Mouse (Mus musculus): ENCODE measurements around the gene Kpna6. TPM values are rescaled to one million over a fixed set of nuclear protein-coding genes. Genes with fewer than 3 reads are reported as not detected.

Gene Kpna6
- polyA plus RNA-seq, 1 experiment = 130 TPM

GRCm38 (mm10) chr4:129622120-129622802 is 50.3 kb downstream of the Kpna6 start:
- H3K4me3 ChIP-seq (ENCODE audit: low read depth, low read length) = no peak overlapping the region

GRCm38 (mm10) chr4:129621283-129621841 is 51.2 kb downstream of the Kpna6 start:
- Histone ChIP-seq H3K4me3 (ENCODE audit: low read depth, low read length) (no peak overlapping the region), H3K9me3 (replicated peaks; ENCODE audit: control insufficient read depth, insufficient read depth, low read length, poor library complexity, severe bottlenecking) (no peaks in the 10 kb centered on the region), H3K27me3 (ENCODE audit: control insufficient read depth, insufficient read depth, low read length, poor library complexity, severe bottlenecking) (no peaks in the 10 kb centered on the region), H3K36me3 (ENCODE audit: control insufficient read depth, insufficient read depth, low read length, poor library complexity, severe bottlenecking) (no peaks in the 10 kb centered on the region), H3K9ac (ENCODE audit: low read depth, poor library complexity, severe bottlenecking) (no peak overlapping the region), H3K27ac (ENCODE audit: insufficient read depth, low read length) (no peak overlapping the region), H3K4me1 (ENCODE audit: control insufficient read depth, insufficient read depth, low read length) (peaks cover 6% of the 10 kb centered on the region)
- TF ChIP-seq POLR2A (IDR thresholded peaks at IDR 0.05; ENCODE audit: insufficient read depth, low read length) (no peak), CTCF (IDR thresholded peaks at IDR 0.05; ENCODE audit: low read depth, low read length) (no peak), EP300 (IDR thresholded peaks at IDR 0.05; ENCODE audit: insufficient read depth, low read depth, low read length) (no peak)

More at GRCm38 (mm10) chr4:129622120-129622802, 50.3 kb downstream of the Kpna6 start:
- peaks cover 6% of the 10 kb centered on the region for H3K4me1 ChIP-seq (ENCODE audit: control insufficient read depth, insufficient read depth, low read length)
- TF ChIP-seq EP300 (IDR thresholded peaks at IDR 0.05; ENCODE audit: insufficient read depth, low read depth, low read length) (no peak), POLR2A (IDR thresholded peaks at IDR 0.05; ENCODE audit: insufficient read depth, low read length) (no peak), CTCF (IDR thresholded peaks at IDR 0.05; ENCODE audit: low read depth, low read length) (no peak)
- no peak overlapping the region for H3K27ac ChIP-seq (ENCODE audit: insufficient read depth, low read length)
- H3K27me3 ChIP-seq (ENCODE audit: control insufficient read depth, insufficient read depth, low read length, poor library complexity, severe bottlenecking) = no peaks in the 10 kb centered on the region
- peaks cover under 1% of the 10 kb centered on the region; the same call in 1 of the 2 replicates for H3K36me3 ChIP-seq (ENCODE audit: control insufficient read depth, insufficient read depth, low read length, poor library complexity, severe bottlenecking)
- H3K9ac ChIP-seq (ENCODE audit: low read depth, poor library complexity, severe bottlenecking) = no peak overlapping the region
- H3K9me3 ChIP-seq (replicated peaks; ENCODE audit: control insufficient read depth, insufficient read depth, low read length, poor library complexity, severe bottlenecking) = no peaks in the 10 kb centered on the region

- no peak for TF ChIP-seq EP300 (IDR thresholded peaks at IDR 0.05; ENCODE audit: insufficient read depth, low read depth, low read length)
- TF ChIP-seq POLR2A (IDR thresholded peaks at IDR 0.05; ENCODE audit: insufficient read depth, low read length) = no peak
- TF ChIP-seq CTCF (IDR thresholded peaks at IDR 0.05; ENCODE audit: low read depth, low read length) = no peak
- H3K9ac ChIP-seq (ENCODE audit: low read depth, poor library complexity, severe bottlenecking) = no peak overlapping the region
- no peak overlapping the region for H3K4me3 ChIP-seq (ENCODE audit: low read depth, low read length)
- H3K4me1 ChIP-seq (ENCODE audit: control insufficient read depth, insufficient read depth, low read length) = peaks cover 6% of the 10 kb centered on the region
- no peaks in the 10 kb centered on the region for H3K27me3 ChIP-seq (ENCODE audit: control insufficient read depth, insufficient read depth, low read length, poor library complexity, severe bottlenecking)
- no peak overlapping the region for H3K27ac ChIP-seq (ENCODE audit: insufficient read depth, low read length)
- H3K9me3 ChIP-seq (replicated peaks; ENCODE audit: control insufficient read depth, insufficient read depth, low read length, poor library complexity, severe bottlenecking) = no peaks in the 10 kb centered on the region
- H3K36me3 ChIP-seq (ENCODE audit: control insufficient read depth, insufficient read depth, low read length, poor library complexity, severe bottlenecking) = no peaks in the 10 kb centered on the region
These were observed 51.9 kb downstream of the Kpna6 start for GRCm38 (mm10) chr4:129620419-129621282.

- Histone ChIP-seq H3K27ac (ENCODE audit: insufficient read depth, low read length) (peak within 1 kb of the TSS; percentile 34), H3K27me3 (ENCODE audit: control insufficient read depth, insufficient read depth, low read length, poor library complexity, severe bottlenecking) (no peaks in the 10 kb centered on the region), H3K36me3 (ENCODE audit: control insufficient read depth, insufficient read depth, low read length, poor library complexity, severe bottlenecking) (no peaks in the 10 kb centered on the region), H3K4me3 (ENCODE audit: low read depth, low read length) (peak within 1 kb of the TSS; percentile 85), H3K9me3 (replicated peaks; ENCODE audit: control insufficient read depth, insufficient read depth, low read length, poor library complexity, severe bottlenecking) (no peaks in the 10 kb centered on the region), H3K4me1 (ENCODE audit: control insufficient read depth, insufficient read depth, low read length) (peaks cover 2% of the 10 kb centered on the region), H3K9ac (ENCODE audit: low read depth, poor library complexity, severe bottlenecking) (peak within 1 kb of the TSS; percentile 76)
- TF ChIP-seq POLR2A (IDR thresholded peaks at IDR 0.05; ENCODE audit: insufficient read depth, low read length) = peak; percentile 96
- 0 out of 2 replicates have a peak, but pooled peaks have one; percentile 13 for TF ChIP-seq EP300 (IDR thresholded peaks at IDR 0.05; ENCODE audit: insufficient read depth, low read depth, low read length)
- TF ChIP-seq CTCF (IDR thresholded peaks at IDR 0.05; ENCODE audit: low read depth, low read length) = no peak
These were observed 53.5 kb downstream of the Kpna6 start, which contains the start of gene Iqcc for GRCm38 (mm10) chr4:129618786-129619691. Gene Iqcc (minus strand): TSS chr4:129619099.

GRCm38 (mm10) chr4:129618031-129618430 is 54.5 kb downstream of the Kpna6 start:
- H3K27me3 ChIP-seq (ENCODE audit: control insufficient read depth, insufficient read depth, low read length, poor library complexity, severe bottlenecking) = no peaks in the 10 kb centered on the region
- H3K27ac ChIP-seq (ENCODE audit: insufficient read depth, low read length) = no peak overlapping the region
- no peaks in the 10 kb centered on the region for H3K36me3 ChIP-seq (ENCODE audit: control insufficient read depth, insufficient read depth, low read length, poor library complexity, severe bottlenecking)
- H3K9ac ChIP-seq (ENCODE audit: low read depth, poor library complexity, severe bottlenecking) = peak overlapping the region; percentile 76
- no peaks in the 10 kb centered on the region for H3K9me3 ChIP-seq (replicated peaks; ENCODE audit: control insufficient read depth, insufficient read depth, low read length, poor library complexity, severe bottlenecking)
- TF ChIP-seq POLR2A (IDR thresholded peaks at IDR 0.05; ENCODE audit: insufficient read depth, low read length) (no peak), CTCF (IDR thresholded peaks at IDR 0.05; ENCODE audit: low read depth, low read length) (no peak), EP300 (IDR thresholded peaks at IDR 0.05; ENCODE audit: insufficient read depth, low read depth, low read length) (no peak)
- peaks cover 2% of the 10 kb centered on the region for H3K4me1 ChIP-seq (ENCODE audit: control insufficient read depth, insufficient read depth, low read length)
- peak overlapping the region; percentile 85 for H3K4me3 ChIP-seq (ENCODE audit: low read depth, low read length)
